Mouse (Mus musculus): ENCODE measurements around the gene Hps3.
"Not testable (repeated sequence)": the region's sequence is repeated elsewhere in the genome, so short reads cannot be mapped to it uniquely, and the experiment has no call there.

Hps3 gene

GRCm38 (mm10) chr3:20034719-20035404 is at the start of gene Hps3:
Hps3 (minus strand) TSS chr3:20035315.
- DNase-seq = peak; percentile 85 to 86

GRCm38 (mm10) chr3:20082161-20082560 is 47.0 kb upstream of the Hps3 start:
- DNase-seq = no peak

GRCm38 (mm10) chr3:20076145-20077053 is 41.3 kb upstream of the Hps3 start:
- no peak for DNase-seq

- no peak for DNase-seq
Observed at GRCm38 (mm10) chr3:20058197-20058541, 23.1 kb upstream of the Hps3 start.

- peak; percentile 90 to 93 for DNase-seq
Observed at GRCm38 (mm10) chr3:20057306-20058196, 22.4 kb upstream of the Hps3 start, which contains the start of gene Hltf. Hltf (plus strand) TSS chr3:20057811.

GRCm38 (mm10) chr3:20044736-20045135 is 9.6 kb upstream of the Hps3 start:
- DNase-seq = not testable (repeated sequence)

GRCm38 (mm10) chr3:20041461-20041860 is 6.3 kb upstream of the Hps3 start:
- not testable (repeated sequence) for DNase-seq

- no peak for DNase-seq
Observed at GRCm38 (mm10) chr3:20036069-20036468, 954 bp upstream of the Hps3 start.

- no peak for DNase-seq
Observed at GRCm38 (mm10) chr3:20033761-20034718, 1.1 kb downstream of the Hps3 start.

GRCm38 (mm10) chr3:20030807-20031206 is 4.3 kb downstream of the Hps3 start:
- no peak for DNase-seq

- no peak for DNase-seq
Observed at GRCm38 (mm10) chr3:20028640-20029039, 6.5 kb downstream of the Hps3 start.

- DNase-seq = no peak
Observed at GRCm38 (mm10) chr3:20027788-20028187, 7.3 kb downstream of the Hps3 start.

GRCm38 (mm10) chr3:20026996-20027689 is 8.0 kb downstream of the Hps3 start:
- DNase-seq = no peak

- no peak for DNase-seq
Observed at GRCm38 (mm10) chr3:20026481-20026880, 8.6 kb downstream of the Hps3 start.

- no peak for DNase-seq
Observed at GRCm38 (mm10) chr3:20023832-20024231, 11.3 kb downstream of the Hps3 start.

GRCm38 (mm10) chr3:20018076-20018475 is 17.0 kb downstream of the Hps3 start:
- no peak for DNase-seq

GRCm38 (mm10) chr3:20014454-20014853 is 20.7 kb downstream of the Hps3 start:
- no peak for DNase-seq

- DNase-seq = not testable (repeated sequence)
Observed at GRCm38 (mm10) chr3:20010905-20011304, 24.2 kb downstream of the Hps3 start.

GRCm38 (mm10) chr3:20010464-20010863 is 24.7 kb downstream of the Hps3 start:
- DNase-seq = no peak

- no peak for DNase-seq
Observed at GRCm38 (mm10) chr3:20007759-20008158, 27.4 kb downstream of the Hps3 start.

- no peak for DNase-seq
Observed at GRCm38 (mm10) chr3:20007275-20007674, 27.8 kb downstream of the Hps3 start.
